Comparison of ENCODE assay signal across 22 mouse cellular contexts in the genomic region with DNA sequence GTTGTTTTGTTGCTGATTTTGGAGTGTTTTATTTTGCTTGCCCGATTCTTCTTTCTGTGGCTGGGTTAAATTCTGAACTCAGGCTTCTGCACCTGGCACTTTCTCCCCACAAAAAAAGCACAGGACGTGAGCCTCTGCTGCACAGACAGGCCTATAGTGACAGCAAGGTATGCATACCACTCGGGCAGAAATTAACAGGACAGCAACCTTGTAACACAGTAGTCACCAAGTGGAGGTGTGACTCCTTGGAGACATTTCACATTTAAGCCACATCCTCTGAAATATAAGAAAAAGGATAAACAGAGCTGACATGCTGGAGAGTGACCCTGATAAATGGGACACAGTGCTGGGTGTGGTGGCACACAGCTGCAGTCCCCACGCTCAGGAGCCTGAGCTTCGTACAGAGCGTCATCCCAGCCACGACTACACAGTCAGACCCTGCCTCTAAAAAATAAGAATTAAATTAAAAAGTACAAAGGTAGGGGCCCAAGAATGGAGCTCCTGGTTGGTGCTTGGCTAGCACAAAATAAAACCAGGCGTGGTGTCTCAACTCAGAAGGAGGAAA. TPM values are rescaled to one million over a fixed set of nuclear protein-coding genes. Genes with fewer than 3 reads are reported as not detected.
DNase-seq lines count a peak whose midpoint lies in the region; ATAC-seq and TF ChIP-seq lines count a peak whose summit lies in the region.
"Had no signal": no experiment of that assay in that cellular context is flagged by ENCODE, and none has a peak within 500 bp of the region (broad histone marks: within the 10 kb centered on the region; RNA-seq: fewer than 3 reads in every experiment).

No protein-coding gene starts in this region.

- no peak overlapping the region for H3K27ac ChIP-seq in intestine, embryonic 15.5 days
- no peak overlapping the region for H3K27ac ChIP-seq in intestine, postnatal 0 days (ENCODE audit: low read depth, low read length)
- no peak overlapping the region for H3K27ac ChIP-seq in intestine, embryonic 16.5 days (ENCODE audit: low read length)
- no peak overlapping the region for H3K27ac ChIP-seq in heart, embryonic 12.5 days (ENCODE audit: poor library complexity, severe bottlenecking)
- H3K27ac ChIP-seq: embryonic facial prominence, embryonic 15.5 days; forebrain, embryonic 10.5 days; forebrain, embryonic 15.5 days; heart, embryonic 10.5 days; heart, embryonic 15.5 days; hindbrain, embryonic 13.5 days; hindbrain, postnatal 0 days had no signal

- H3K9ac ChIP-seq in intestine, embryonic 15.5 days = no peak overlapping the region
- H3K9ac ChIP-seq in intestine, postnatal 0 days (ENCODE audit: low read depth, low read length) = no peak overlapping the region
- no peak overlapping the region for H3K9ac ChIP-seq in intestine, embryonic 16.5 days (ENCODE audit: low read depth, low read length)
- no peak overlapping the region for H3K9ac ChIP-seq in heart, embryonic 12.5 days
- H3K9ac ChIP-seq: embryonic facial prominence, embryonic 15.5 days; forebrain, embryonic 15.5 days; heart, embryonic 15.5 days; hindbrain, embryonic 13.5 days had no signal

- H3K36me3 ChIP-seq in intestine, embryonic 15.5 days = no peaks in the 10 kb centered on the region
- no peaks in the 10 kb centered on the region for H3K36me3 ChIP-seq in intestine, postnatal 0 days (ENCODE audit: control insufficient read depth, insufficient read depth)
- H3K36me3 ChIP-seq in intestine, embryonic 16.5 days (ENCODE audit: control insufficient read depth, insufficient read depth, low read length) = no peaks in the 10 kb centered on the region
- no peaks in the 10 kb centered on the region for H3K36me3 ChIP-seq in heart, embryonic 12.5 days
- H3K36me3 ChIP-seq: embryonic facial prominence, embryonic 15.5 days; forebrain, embryonic 10.5 days; forebrain, embryonic 15.5 days; G1E; heart, embryonic 10.5 days; heart, embryonic 15.5 days; hindbrain, embryonic 13.5 days had no signal

- TF ChIP-seq CTCF in intestine, postnatal 0 days (IDR thresholded peaks at IDR 0.05; ENCODE audit: low read depth) = no peak

- ATAC-seq in intestine, embryonic 15.5 days = peak; percentile 54; the same call in 1 of the 2 replicates
- ATAC-seq in intestine, postnatal 0 days = no peak
- ATAC-seq in intestine, embryonic 16.5 days = peak; percentile 24; the same call in 1 of the 2 replicates
- no peak for ATAC-seq in heart, embryonic 12.5 days (ENCODE audit: insufficient number of reproducible peaks, low FRiP score)
- ATAC-seq: CD4-positive, CD25-positive, alpha-beta regulatory T cell, adult 4 months; forebrain, embryonic 15.5 days; hindbrain, postnatal 0 days had no signal

- H3K9me3 ChIP-seq in intestine, embryonic 15.5 days = no peaks in the 10 kb centered on the region
- H3K9me3 ChIP-seq in intestine, postnatal 0 days (ENCODE audit: control insufficient read depth) = no peaks in the 10 kb centered on the region
- no peaks in the 10 kb centered on the region for H3K9me3 ChIP-seq in intestine, embryonic 16.5 days (ENCODE audit: control insufficient read depth, low read length)
- no peaks in the 10 kb centered on the region for H3K9me3 ChIP-seq in heart, embryonic 12.5 days (replicated peaks)
- H3K9me3 ChIP-seq: embryonic facial prominence, embryonic 15.5 days; forebrain, embryonic 10.5 days; forebrain, embryonic 15.5 days; heart, embryonic 10.5 days; heart, embryonic 15.5 days; hindbrain, embryonic 13.5 days had no signal

- 60% methylated on average over 8 of the region's 8 CpGs for WGBS in intestine, embryonic 15.5 days
- WGBS in intestine, postnatal 0 days = 47% methylated on average over 8 of the region's 8 CpGs
- WGBS in intestine, embryonic 16.5 days = 59% methylated on average over 8 of the region's 8 CpGs
- WGBS in heart, embryonic 12.5 days = 72% methylated on average over 8 of the region's 8 CpGs

- H3K4me3 ChIP-seq in intestine, embryonic 15.5 days (replicated peaks) = no peak overlapping the region
- no peak overlapping the region for H3K4me3 ChIP-seq in intestine, postnatal 0 days (ENCODE audit: low read depth, low read length)
- H3K4me3 ChIP-seq in intestine, embryonic 16.5 days (ENCODE audit: low read length) = no peak overlapping the region
- no peak overlapping the region for H3K4me3 ChIP-seq in heart, embryonic 12.5 days
- H3K4me3 ChIP-seq: embryonic facial prominence, embryonic 15.5 days; erythroblast, embryonic 14.5 days; forebrain, embryonic 10.5 days; forebrain, embryonic 15.5 days; heart, embryonic 10.5 days; heart, embryonic 15.5 days; hindbrain, embryonic 13.5 days had no signal

- H3K4me1 ChIP-seq in intestine, embryonic 15.5 days (replicated peaks) = no peaks in the 10 kb centered on the region; the same call in 1 of the 2 replicates
- H3K4me1 ChIP-seq in intestine, postnatal 0 days (replicated peaks; ENCODE audit: control insufficient read depth, insufficient read depth, low read length) = no peaks in the 10 kb centered on the region
- H3K4me1 ChIP-seq in intestine, embryonic 16.5 days (ENCODE audit: control insufficient read depth, insufficient read depth, low read length) = 0 out of 2 replicates have a peak, but pooled peaks cover 6% of the 10 kb centered on the region
- no peaks in the 10 kb centered on the region for H3K4me1 ChIP-seq in heart, embryonic 12.5 days (replicated peaks)
- H3K4me1 ChIP-seq: forebrain, embryonic 15.5 days; heart, embryonic 15.5 days had no signal

- H3K27me3 ChIP-seq in intestine, embryonic 15.5 days (replicated peaks) = no peaks in the 10 kb centered on the region
- no peaks in the 10 kb centered on the region for H3K27me3 ChIP-seq in intestine, postnatal 0 days (replicated peaks; ENCODE audit: control insufficient read depth, insufficient read depth, low read length)
- no peaks in the 10 kb centered on the region for H3K27me3 ChIP-seq in intestine, embryonic 16.5 days (replicated peaks; ENCODE audit: control insufficient read depth, insufficient read depth, low read length)
- no peaks in the 10 kb centered on the region for H3K27me3 ChIP-seq in heart, embryonic 12.5 days (replicated peaks)
- H3K27me3 ChIP-seq: embryonic facial prominence, embryonic 15.5 days; forebrain, embryonic 15.5 days; heart, embryonic 15.5 days had no signal

- H3K4me2 ChIP-seq in intestine, embryonic 15.5 days (replicated peaks) = no peak overlapping the region
- H3K4me2 ChIP-seq in intestine, postnatal 0 days (replicated peaks; ENCODE audit: low read depth) = no peak overlapping the region
- H3K4me2 ChIP-seq in intestine, embryonic 16.5 days (ENCODE audit: low read depth, low read length) = no peak overlapping the region
- H3K4me2 ChIP-seq in heart, embryonic 12.5 days = no peak overlapping the region
- H3K4me2 ChIP-seq: embryonic facial prominence, embryonic 15.5 days; forebrain, embryonic 15.5 days; heart, embryonic 15.5 days; hindbrain, embryonic 13.5 days had no signal

- DNase-seq in thymus, postnatal 10 days (ENCODE audit: low spot score in 2 of 2) = peak; percentile 42 to 45
- DNase-seq in thymus, postnatal 4 days = peak; percentile 61
- no peak for DNase-seq in T-cell, adult 2 months (ENCODE audit: low spot score)
- DNase-seq: adrenal gland, postnatal 10 days; B cell, adult 2 months; cerebellum, adult 18-20 months; cerebellum, adult 9-11 months; gastrocnemius, postnatal 36 days had no signal

RNA-seq across cellular contexts. Expression of a gene that starts 50.9 kb away (rescaled TPM):
- 19.7 and 39.7 TPM in 2 replicates for polyA plus RNA-seq in intestine, embryonic 15.5 days (2015; fragmentation: Nextera tagmentation; extraction: Ambion mirVana)
- 1.5 and 1.7 TPM in 2 replicates for polyA plus RNA-seq in intestine, postnatal 0 days (2015; fragmentation: Nextera tagmentation; extraction: Ambion mirVana)
- polyA plus RNA-seq in intestine, embryonic 16.5 days (2015; fragmentation: Nextera tagmentation; extraction: Ambion mirVana) = 21.1 and 23.1 TPM in 2 replicates
- polyA plus RNA-seq in heart, embryonic 12.5 days (2016; fragmentation: Nextera tagmentation; extraction: Ambion mirVana) = 0.32 and 0.48 TPM in 2 replicates
- polyA plus RNA-seq: erythroblast, embryonic 14.5 days; G1E had no signal

Comparison
In these comparisons a context has a peak if more than half of its experiments do, and no peak if none do; other contexts are left out.
1. ATAC-seq: peak in intestine, embryonic 15.5 days (single experiment) and intestine, embryonic 16.5 days (single experiment); none in intestine, postnatal 0 days (single experiment) and heart, embryonic 12.5 days (single experiment).